Mouse (Mus musculus): Measurements from ENCODE around the gene Gm1043.

Gene Gm1043

GRCm38 (mm10) chr5:37064454-37065449 is 20.4 kb upstream of the Gm1043 start:
- in situ Hi-C loops (cut with MboI; ENCODE audit: low pct_unique_long_range_greater_than_20kb in 1 of 2, low sequenced_read_pairs in 2 of 2, unreplicated experiment in 1 of 2), result no loop called here

- in situ Hi-C loops (cut with MboI; ENCODE audit: low pct_unique_long_range_greater_than_20kb in 1 of 2, low sequenced_read_pairs in 2 of 2, unreplicated experiment in 1 of 2), result no loop called here
These were observed 18.2 kb upstream of the Gm1043 start for GRCm38 (mm10) chr5:37066703-37067568.

GRCm38 (mm10) chr5:37073660-37074059 is 11.5 kb upstream of the Gm1043 start:
- in situ Hi-C loops (cut with MboI; ENCODE audit: low pct_unique_long_range_greater_than_20kb in 1 of 2, low sequenced_read_pairs in 2 of 2, unreplicated experiment in 1 of 2), result no loop called here

DNA sequence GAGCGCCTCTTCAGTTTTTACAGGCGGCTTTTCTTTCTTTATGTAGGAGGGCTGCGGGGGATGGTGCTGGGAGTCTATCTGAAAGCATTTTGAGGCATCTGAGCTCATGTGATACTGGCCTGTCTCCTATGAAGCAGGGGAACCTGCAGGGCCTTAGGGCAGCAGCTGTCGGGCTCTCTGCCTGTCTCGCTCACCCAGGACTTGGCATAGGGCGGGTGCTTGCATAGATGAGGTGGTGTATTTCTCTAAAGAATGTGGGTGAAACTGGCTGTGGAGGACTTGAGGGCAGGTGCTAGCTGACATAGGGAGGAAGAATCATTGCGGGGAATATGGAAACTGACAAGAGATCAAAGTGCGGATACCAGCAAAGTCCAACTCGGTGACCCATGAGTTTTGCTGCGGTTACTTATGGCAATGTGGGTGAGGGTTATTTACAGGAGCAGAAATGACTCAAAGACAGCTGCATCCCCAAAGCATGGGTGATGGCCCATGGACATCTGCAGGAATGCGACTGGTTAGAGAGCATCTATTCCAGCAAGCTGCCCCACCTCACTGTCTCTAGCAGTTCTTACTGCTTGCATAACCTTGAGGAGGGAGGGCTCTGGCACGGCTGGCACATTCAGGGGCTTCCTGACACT is 8.4 kb upstream of the Gm1043 start:
- in situ Hi-C loops (cut with MboI; ENCODE audit: low pct_unique_long_range_greater_than_20kb in 1 of 2, low sequenced_read_pairs in 2 of 2, unreplicated experiment in 1 of 2), result no loop called here

GRCm38 (mm10) chr5:37077330-37077698 is 7.9 kb upstream of the Gm1043 start:
- in situ Hi-C loops (cut with MboI; ENCODE audit: low pct_unique_long_range_greater_than_20kb in 1 of 2, low sequenced_read_pairs in 2 of 2, unreplicated experiment in 1 of 2), result no loop called here

- in situ Hi-C loops (cut with MboI; ENCODE audit: low pct_unique_long_range_greater_than_20kb in 1 of 2, low sequenced_read_pairs in 2 of 2, unreplicated experiment in 1 of 2), result no loop called here
These were observed 5.7 kb upstream of the Gm1043 start for GRCm38 (mm10) chr5:37079484-37079883.

- in situ Hi-C loops (cut with MboI; ENCODE audit: low pct_unique_long_range_greater_than_20kb in 1 of 2, low sequenced_read_pairs in 2 of 2, unreplicated experiment in 1 of 2), result no loop called here
These were observed 4.6 kb upstream of the Gm1043 start for GRCm38 (mm10) chr5:37080601-37081000.

DNA sequence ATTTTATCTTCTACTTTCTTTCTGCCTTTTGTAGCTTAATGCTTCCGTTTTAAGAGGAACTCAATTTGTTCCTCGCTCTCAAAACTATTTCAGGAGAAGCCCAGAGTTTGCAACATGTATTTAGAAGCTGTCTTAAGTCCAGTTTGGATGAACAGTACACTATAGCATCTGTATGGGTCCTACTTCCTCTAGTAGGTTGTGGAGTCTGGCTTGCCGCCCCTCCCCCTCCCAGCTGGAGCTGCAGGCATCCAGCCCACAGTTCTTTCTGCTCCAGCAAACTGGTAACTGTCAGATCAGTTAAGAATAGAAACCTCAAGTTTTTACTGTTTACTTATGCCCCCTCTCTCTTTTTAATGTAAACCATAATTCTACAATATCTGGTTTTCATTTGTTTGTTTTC is 2.8 kb upstream of the Gm1043 start:
- in situ Hi-C loops (cut with MboI; ENCODE audit: low pct_unique_long_range_greater_than_20kb in 1 of 2, low sequenced_read_pairs in 2 of 2, unreplicated experiment in 1 of 2), result no loop called here

DNA sequence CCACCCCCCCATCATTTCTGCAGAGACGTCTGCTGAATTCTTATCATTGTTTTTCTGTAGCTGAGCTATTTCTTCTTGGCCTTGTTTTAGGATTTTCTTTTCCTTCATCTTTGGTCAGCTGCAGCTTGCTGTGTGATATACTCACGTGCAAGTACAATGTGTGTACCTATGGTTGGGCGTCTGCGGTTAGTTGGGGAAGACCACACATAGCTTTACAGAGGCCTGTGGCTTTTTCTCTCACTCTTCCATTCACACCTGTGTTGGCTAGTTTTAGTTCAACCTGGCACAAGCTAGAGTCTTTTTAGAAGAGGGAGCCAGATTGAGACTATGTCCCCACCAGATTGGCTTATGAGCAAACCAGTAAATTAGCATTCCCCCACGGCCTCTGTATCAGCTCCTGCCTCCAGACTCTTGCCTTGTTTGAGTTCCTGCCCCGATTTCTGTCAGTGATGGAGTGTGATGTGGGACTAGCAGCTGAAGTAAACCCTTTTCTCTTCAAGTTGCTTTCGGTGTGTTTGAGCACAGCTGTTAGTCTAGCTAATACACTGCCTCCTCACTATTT is 1.9 kb upstream of the Gm1043 start:
- in situ Hi-C loops (cut with MboI; ENCODE audit: low pct_unique_long_range_greater_than_20kb in 1 of 2, low sequenced_read_pairs in 2 of 2, unreplicated experiment in 1 of 2), result no loop called here

- in situ Hi-C loops (cut with MboI; ENCODE audit: low pct_unique_long_range_greater_than_20kb in 1 of 2, low sequenced_read_pairs in 2 of 2, unreplicated experiment in 1 of 2), result no loop called here
These were observed 1.3 kb upstream of the Gm1043 start for GRCm38 (mm10) chr5:37083850-37084249.

GRCm38 (mm10) chr5:37085918-37086317 is 748 bp downstream of the Gm1043 start:
- in situ Hi-C loops (cut with MboI; ENCODE audit: low pct_unique_long_range_greater_than_20kb in 1 of 2, low sequenced_read_pairs in 2 of 2, unreplicated experiment in 1 of 2), result no loop called here

DNA sequence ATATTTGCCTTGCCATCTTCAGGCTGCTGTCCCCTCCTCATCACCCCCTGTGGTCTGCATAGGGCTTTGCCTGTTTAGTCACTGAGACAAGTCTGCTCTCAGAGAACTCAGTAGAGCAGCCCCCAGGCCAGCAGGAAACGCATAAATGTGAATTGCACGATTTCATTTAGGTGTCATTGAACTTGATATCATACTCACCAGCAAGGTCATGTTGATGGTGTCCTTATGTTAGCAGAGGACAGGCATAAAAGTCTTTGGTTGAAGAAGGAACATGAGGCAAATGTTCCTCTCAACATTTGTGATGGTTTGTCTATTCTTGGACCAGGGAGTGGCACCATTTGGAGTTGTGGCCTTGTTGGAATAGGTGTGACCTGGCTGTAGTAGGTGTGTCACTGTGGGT is 2.6 kb downstream of the Gm1043 start:
- in situ Hi-C loops (cut with MboI; ENCODE audit: low pct_unique_long_range_greater_than_20kb in 1 of 2, low sequenced_read_pairs in 2 of 2, unreplicated experiment in 1 of 2), result no loop called here

- in situ Hi-C loops (cut with MboI; ENCODE audit: low pct_unique_long_range_greater_than_20kb in 1 of 2, low sequenced_read_pairs in 2 of 2, unreplicated experiment in 1 of 2), result no loop called here
These were observed 3.4 kb downstream of the Gm1043 start for GRCm38 (mm10) chr5:37088342-37089108.

- in situ Hi-C loops (cut with MboI; ENCODE audit: low pct_unique_long_range_greater_than_20kb in 1 of 2, low sequenced_read_pairs in 2 of 2, unreplicated experiment in 1 of 2), result no loop called here
These were observed 6.0 kb downstream of the Gm1043 start for GRCm38 (mm10) chr5:37091171-37091628.

GRCm38 (mm10) chr5:37094941-37095340 is 9.8 kb downstream of the Gm1043 start:
- in situ Hi-C loops (cut with MboI; ENCODE audit: low pct_unique_long_range_greater_than_20kb in 1 of 2, low sequenced_read_pairs in 2 of 2, unreplicated experiment in 1 of 2), result no loop called here

DNA sequence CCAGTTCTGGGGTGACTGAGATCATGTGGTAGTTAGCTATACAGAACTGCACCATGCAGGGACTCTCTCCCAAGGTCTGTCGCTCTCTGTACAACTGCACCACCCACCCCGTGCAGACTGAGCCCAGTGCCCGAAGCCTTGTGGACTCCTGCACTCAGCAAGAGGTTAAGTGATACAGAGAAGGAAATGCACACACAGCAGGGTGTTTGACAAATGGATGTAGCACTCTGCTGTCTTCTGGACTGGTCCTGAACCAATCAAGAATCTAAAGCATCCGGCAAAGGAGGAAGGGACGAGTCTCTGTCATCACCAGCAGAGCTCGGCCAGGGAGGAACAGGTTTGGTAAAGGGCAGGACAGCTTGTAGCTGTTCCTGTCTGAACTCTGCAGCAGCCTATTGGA is 12.4 kb downstream of the Gm1043 start:
- in situ Hi-C loops (cut with MboI; ENCODE audit: low pct_unique_long_range_greater_than_20kb in 1 of 2, low sequenced_read_pairs in 2 of 2, unreplicated experiment in 1 of 2), result no loop called here

DNA sequence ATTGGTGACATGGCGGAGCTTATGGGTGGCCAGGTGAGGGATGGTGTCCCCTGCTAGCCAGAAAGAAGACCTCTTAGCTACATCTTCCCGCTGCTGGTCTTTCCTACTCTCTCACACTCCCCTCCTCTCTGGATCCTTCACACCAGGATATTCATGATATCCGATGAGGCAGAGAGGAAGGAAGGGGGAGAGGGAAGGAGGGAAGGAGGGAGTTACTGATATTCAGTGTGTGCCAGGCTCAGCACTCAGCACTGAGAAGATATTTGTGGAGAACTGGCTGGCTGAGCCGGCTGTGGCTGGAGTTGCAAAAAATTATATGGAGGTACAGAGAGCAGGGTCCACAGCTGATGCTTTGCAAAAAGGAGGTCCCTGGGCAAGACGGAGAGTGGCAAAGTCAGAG is 15.6 kb downstream of the Gm1043 start:
- in situ Hi-C loops (cut with MboI; ENCODE audit: low pct_unique_long_range_greater_than_20kb in 1 of 2, low sequenced_read_pairs in 2 of 2, unreplicated experiment in 1 of 2), result loop anchor here in 1 of 2 experiments (25.0 kb wide), 1 partner anchor 139 kb away; no protein-coding TSS in a partner anchor

GRCm38 (mm10) chr5:37101631-37102030 is 16.5 kb downstream of the Gm1043 start:
- in situ Hi-C loops (cut with MboI; ENCODE audit: low pct_unique_long_range_greater_than_20kb in 1 of 2, low sequenced_read_pairs in 2 of 2, unreplicated experiment in 1 of 2), result loop anchor here in 1 of 2 experiments (25.0 kb wide), 1 partner anchor 139 kb away; no protein-coding TSS in a partner anchor

Data from mouse embryonic stem cell (cell line).